Mouse (Mus musculus) bone marrow macrophage, adult 2 months (primary cell): ENCODE data around the gene Farp1.

Source experiments
- CTCF ChIP-seq: IDR thresholded peaks from 2 replicates; pipeline ENCODE4 v1.5.1; 2012; ENCODE audit warnings: low read depth, mild to moderate bottlenecking, low read length, moderate library complexity
- POLR2A ChIP-seq: IDR thresholded peaks from 2 replicates; pipeline ENCODE4 v1.6.1; 2012; ENCODE audit warnings: mild to moderate bottlenecking, low read depth, low read length, borderline replicate concordance

- TF ChIP-seq POLR2A (no peak), CTCF (no peak)
Measured at GRCm38 (mm10) chr14:121244104-121244503, 209.1 kb downstream of the Farp1 start.
